Mouse (Mus musculus) olfactory bulb, adult 2 months (tissue): ENCODE results near the gene Ccnjl.

Experiments used
- CTCF ChIP-seq: fragments of 200-500 bp; IDR thresholded peaks from 2 replicates; pipeline ENCODE4 v1.5.1; 2012; ENCODE audit warnings: low read depth, mild to moderate bottlenecking, low read length, moderate library complexity; ENCODE audit not compliant: insufficient read depth
- POLR2A ChIP-seq: fragments of 200-500 bp; IDR thresholded peaks from 2 replicates; pipeline ENCODE4 v1.6.1; 2012; ENCODE audit warnings: mild to moderate bottlenecking, low read depth, low read length, moderate library complexity; ENCODE audit not compliant: insufficient read depth

GRCm38 (mm10) chr11:43552675-43553074 is 24.1 kb downstream of the Ccnjl start:
- TF ChIP-seq CTCF = no peak
- TF ChIP-seq POLR2A = no peak
